Mouse (Mus musculus) thymus, postnatal 10 days (tissue): Measurements from ENCODE around the gene Lgr4.

ENCODE experiments used
- DNase-seq, 2 experiments: peaks; one replicate each; pipeline ENCODE4 v3.0.0; 2021; ENCODE audit warnings: low spot score in 2 of 2

Gene Lgr4

GRCm38 (mm10) chr2:109921298-109922035 lies 4.0 kb downstream of the Lgr4 start:
- no peak for DNase-seq

- no peak for DNase-seq
These were observed 4.9 kb downstream of the Lgr4 start for GRCm38 (mm10) chr2:109922306-109922705.

- no peak for DNase-seq
These were observed 5.6 kb downstream of the Lgr4 start for GRCm38 (mm10) chr2:109923031-109923430.

- DNase-seq, result no peak
These were observed 6.5 kb downstream of the Lgr4 start for GRCm38 (mm10) chr2:109923945-109924344.

- no peak for DNase-seq
These were observed 9.5 kb downstream of the Lgr4 start for GRCm38 (mm10) chr2:109926984-109927383.

GRCm38 (mm10) chr2:109927446-109927845 lies 10.0 kb downstream of the Lgr4 start:
- no peak for DNase-seq

GRCm38 (mm10) chr2:109927876-109928275 lies 10.4 kb downstream of the Lgr4 start:
- DNase-seq, result no peak

- DNase-seq, result no peak
These were observed 11.3 kb downstream of the Lgr4 start for GRCm38 (mm10) chr2:109928791-109929190.

- no peak for DNase-seq
These were observed 11.8 kb downstream of the Lgr4 start for GRCm38 (mm10) chr2:109929256-109929655.

- DNase-seq, result no peak
These were observed 12.9 kb downstream of the Lgr4 start for GRCm38 (mm10) chr2:109930366-109930765.

- no peak for DNase-seq
These were observed 13.3 kb downstream of the Lgr4 start for GRCm38 (mm10) chr2:109930771-109931170.

GRCm38 (mm10) chr2:109931978-109932780 lies 14.7 kb downstream of the Lgr4 start:
- no peak for DNase-seq

GRCm38 (mm10) chr2:109933151-109933550 lies 15.7 kb downstream of the Lgr4 start:
- no peak for DNase-seq

GRCm38 (mm10) chr2:109934086-109934485 lies 16.6 kb downstream of the Lgr4 start:
- no peak for DNase-seq

GRCm38 (mm10) chr2:109935194-109935593 lies 17.7 kb downstream of the Lgr4 start:
- DNase-seq, result no peak

- DNase-seq, result no peak
These were observed 18.4 kb downstream of the Lgr4 start for GRCm38 (mm10) chr2:109935754-109936409.

- DNase-seq, result no peak
These were observed 18.9 kb downstream of the Lgr4 start for GRCm38 (mm10) chr2:109936410-109936755.

- no peak for DNase-seq
These were observed 24.6 kb downstream of the Lgr4 start for GRCm38 (mm10) chr2:109941973-109942444.

- no peak for DNase-seq
These were observed 25.5 kb downstream of the Lgr4 start for GRCm38 (mm10) chr2:109942810-109943570.

GRCm38 (mm10) chr2:109944995-109945394 lies 27.5 kb downstream of the Lgr4 start:
- no peak for DNase-seq

GRCm38 (mm10) chr2:109945532-109945931 lies 28.1 kb downstream of the Lgr4 start:
- no peak for DNase-seq

- no peak for DNase-seq
These were observed 29.0 kb downstream of the Lgr4 start for GRCm38 (mm10) chr2:109946426-109946825.
